Mouse (Mus musculus): ENCODE measurements around the gene Creb5. TPM values are rescaled to one million over a fixed set of nuclear protein-coding genes. Genes with fewer than 3 reads are reported as not detected.

The Creb5 gene
- polyA plus RNA-seq, 1 experiment from 2014 or later = 11.7 TPM

DNA sequence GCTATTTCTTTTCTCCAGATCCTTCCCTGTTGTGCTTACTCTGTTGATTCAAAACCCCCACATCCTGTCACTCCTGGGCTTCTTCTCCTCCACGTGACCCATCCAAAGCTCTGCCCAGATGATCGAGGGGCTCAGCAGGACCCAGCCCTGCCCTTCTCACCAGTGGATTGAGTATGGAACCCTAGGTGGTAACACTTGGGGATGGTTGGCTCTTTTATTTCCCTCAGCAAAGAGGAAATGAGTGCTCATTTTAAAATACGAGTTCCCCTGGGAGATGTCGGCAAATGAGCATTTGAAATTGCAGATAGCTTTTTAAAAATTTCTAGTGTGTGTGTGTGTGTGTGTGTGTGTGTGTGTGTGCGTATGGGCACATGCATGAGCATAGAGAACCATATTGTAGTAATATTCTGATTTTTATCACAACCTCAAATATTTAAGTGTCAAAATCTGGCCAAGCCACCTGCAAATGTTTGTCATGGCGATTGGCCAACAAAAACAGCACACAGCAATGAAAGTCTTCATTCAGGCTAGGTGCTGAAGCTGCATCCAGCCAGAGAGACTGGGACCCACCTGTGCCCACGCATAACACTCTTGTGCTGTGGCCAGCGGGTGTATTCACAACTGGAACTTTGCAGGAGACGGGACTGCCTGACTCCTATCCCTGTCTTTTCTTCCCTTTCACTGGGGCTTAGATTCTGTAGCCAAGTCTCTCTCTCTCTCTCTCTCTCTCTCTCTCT is 162.5 kb downstream of the Creb5 start:
- WGBS = 68% methylated on average over 9 of the region's 9 CpGs

GRCm38 (mm10) chr6:53450494-53450893 is 163.4 kb downstream of the Creb5 start:
- Histone ChIP-seq H3K36me3 (replicated peaks; ENCODE audit: control insufficient read depth, insufficient read depth, low read depth, low read length) (no peaks in the 10 kb centered on the region), H3K9ac (replicated peaks; ENCODE audit: low read length) (no peak overlapping the region), H3K27ac (replicated peaks; ENCODE audit: low read depth, low read length) (no peak overlapping the region), H3K4me1 (ENCODE audit: control insufficient read depth, insufficient read depth, low read length) (peaks cover 8% of the 10 kb centered on the region; the same call in 1 of the 2 replicates), H3K27me3 (ENCODE audit: control insufficient read depth, insufficient read depth, low read length) (no peaks in the 10 kb centered on the region), H3K9me3 (replicated peaks; ENCODE audit: control insufficient read depth, low read length) (no peaks in the 10 kb centered on the region), H3K4me2 (ENCODE audit: low read depth, low read length) (no peak overlapping the region), H3K4me3 (ENCODE audit: low read depth, low read length) (no peak overlapping the region)
- 56% methylated on average over 3 of the region's 3 CpGs for WGBS
- ATAC-seq (replicated peaks; ENCODE audit: insufficient number of reproducible peaks, low FRiP score, low TSS enrichment, low read depth) = no peak
- no peak for DNase-seq (ENCODE audit: low spot score)

More for the DNA sequence above, 162.5 kb downstream of the Creb5 start:
- Histone ChIP-seq H3K27me3 (ENCODE audit: control insufficient read depth, insufficient read depth, low read length) (no peaks in the 10 kb centered on the region), H3K36me3 (replicated peaks; ENCODE audit: control insufficient read depth, insufficient read depth, low read depth, low read length) (no peaks in the 10 kb centered on the region), H3K4me1 (ENCODE audit: control insufficient read depth, insufficient read depth, low read length) (peaks cover 8% of the 10 kb centered on the region; the same call in 1 of the 2 replicates), H3K4me3 (ENCODE audit: low read depth, low read length) (no peak overlapping the region), H3K27ac (replicated peaks; ENCODE audit: low read depth, low read length) (0 out of 2 replicates have a peak overlapping the region, but pooled peaks have one; percentile 24), H3K4me2 (ENCODE audit: low read depth, low read length) (no peak overlapping the region), H3K9me3 (replicated peaks; ENCODE audit: control insufficient read depth, low read length) (no peaks in the 10 kb centered on the region), H3K9ac (replicated peaks; ENCODE audit: low read length) (no peak overlapping the region)
- ATAC-seq (replicated peaks; ENCODE audit: insufficient number of reproducible peaks, low FRiP score, low TSS enrichment, low read depth) = no peak
- no peak for DNase-seq (ENCODE audit: low spot score)

- peak overlapping the region; percentile 43; the same call in 1 of the 2 replicates for H3K27ac ChIP-seq (replicated peaks; ENCODE audit: low read depth, low read length)
- no peak overlapping the region for H3K4me3 ChIP-seq (ENCODE audit: low read depth, low read length)
- ATAC-seq (replicated peaks; ENCODE audit: insufficient number of reproducible peaks, low FRiP score, low TSS enrichment, low read depth) (no peak), DNase-seq (ENCODE audit: low spot score) (peak; percentile 67)
- WGBS = 35% methylated on average over 6 of the region's 6 CpGs
- H3K9ac ChIP-seq (replicated peaks; ENCODE audit: low read length) = no peak overlapping the region
- no peaks in the 10 kb centered on the region for H3K9me3 ChIP-seq (replicated peaks; ENCODE audit: control insufficient read depth, low read length)
- no peaks in the 10 kb centered on the region for H3K36me3 ChIP-seq (replicated peaks; ENCODE audit: control insufficient read depth, insufficient read depth, low read depth, low read length)
- H3K27me3 ChIP-seq (ENCODE audit: control insufficient read depth, insufficient read depth, low read length) = no peaks in the 10 kb centered on the region
- peaks cover 8% of the 10 kb centered on the region; the same call in 1 of the 2 replicates for H3K4me1 ChIP-seq (ENCODE audit: control insufficient read depth, insufficient read depth, low read length)
- H3K4me2 ChIP-seq (ENCODE audit: low read depth, low read length) = no peak overlapping the region
Measured at GRCm38 (mm10) chr6:53452240-53452639, 165.2 kb downstream of the Creb5 start.

DNA sequence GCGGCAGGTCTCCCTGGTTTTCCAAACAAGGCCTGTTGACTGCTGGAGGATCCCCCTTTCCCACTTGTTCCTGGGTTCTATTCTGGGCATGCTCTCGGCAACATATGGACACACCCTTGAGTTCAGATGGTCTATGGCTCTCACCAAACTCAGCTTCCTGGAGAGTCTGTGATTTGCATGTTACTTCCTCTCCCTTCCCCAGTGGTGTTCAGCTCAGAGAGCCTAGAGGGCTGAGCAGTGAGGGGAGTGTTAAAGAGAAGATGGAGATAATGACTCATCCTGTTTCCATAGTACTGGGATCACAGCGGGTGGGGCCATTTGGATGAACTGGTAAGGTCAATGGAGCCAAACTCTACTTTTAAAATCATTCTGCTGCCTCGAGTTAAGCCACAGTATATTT is 168.4 kb downstream of the Creb5 start:
- DNase-seq (ENCODE audit: low spot score) (no peak), ATAC-seq (replicated peaks; ENCODE audit: insufficient number of reproducible peaks, low FRiP score, low TSS enrichment, low read depth) (no peak)
- 69% methylated on average over 4 of the region's 4 CpGs for WGBS
- Histone ChIP-seq H3K4me3 (ENCODE audit: low read depth, low read length) (no peak overlapping the region), H3K4me2 (ENCODE audit: low read depth, low read length) (no peak overlapping the region), H3K36me3 (replicated peaks; ENCODE audit: control insufficient read depth, insufficient read depth, low read depth, low read length) (no peaks in the 10 kb centered on the region), H3K27me3 (ENCODE audit: control insufficient read depth, insufficient read depth, low read length) (no peaks in the 10 kb centered on the region), H3K4me1 (ENCODE audit: control insufficient read depth, insufficient read depth, low read length) (peaks cover 8% of the 10 kb centered on the region; the same call in 1 of the 2 replicates), H3K9ac (replicated peaks; ENCODE audit: low read length) (no peak overlapping the region), H3K9me3 (replicated peaks; ENCODE audit: control insufficient read depth, low read length) (no peaks in the 10 kb centered on the region), H3K27ac (replicated peaks; ENCODE audit: low read depth, low read length) (no peak overlapping the region)

- H3K4me3 ChIP-seq (ENCODE audit: low read depth, low read length) = no peak overlapping the region
- H3K9ac ChIP-seq (replicated peaks; ENCODE audit: low read length) = no peak overlapping the region
- 90% methylated on average over 5 of the region's 5 CpGs for WGBS
- DNase-seq (ENCODE audit: low spot score) (no peak), ATAC-seq (replicated peaks; ENCODE audit: insufficient number of reproducible peaks, low FRiP score, low TSS enrichment, low read depth) (no peak)
- H3K4me1 ChIP-seq (ENCODE audit: control insufficient read depth, insufficient read depth, low read length) = peaks cover 8% of the 10 kb centered on the region; the same call in 1 of the 2 replicates
- H3K36me3 ChIP-seq (replicated peaks; ENCODE audit: control insufficient read depth, insufficient read depth, low read depth, low read length) = no peaks in the 10 kb centered on the region
- no peak overlapping the region for H3K4me2 ChIP-seq (ENCODE audit: low read depth, low read length)
- no peaks in the 10 kb centered on the region for H3K9me3 ChIP-seq (replicated peaks; ENCODE audit: control insufficient read depth, low read length)
- no peaks in the 10 kb centered on the region for H3K27me3 ChIP-seq (ENCODE audit: control insufficient read depth, insufficient read depth, low read length)
- H3K27ac ChIP-seq (replicated peaks; ENCODE audit: low read depth, low read length) = no peak overlapping the region
Measured at GRCm38 (mm10) chr6:53456111-53456510, 169.0 kb downstream of the Creb5 start.

- no peak overlapping the region for H3K4me2 ChIP-seq (ENCODE audit: low read depth, low read length)
- no peak overlapping the region for H3K27ac ChIP-seq (replicated peaks; ENCODE audit: low read depth, low read length)
Measured at GRCm38 (mm10) chr6:53459995-53460747, 173.1 kb downstream of the Creb5 start.

DNA sequence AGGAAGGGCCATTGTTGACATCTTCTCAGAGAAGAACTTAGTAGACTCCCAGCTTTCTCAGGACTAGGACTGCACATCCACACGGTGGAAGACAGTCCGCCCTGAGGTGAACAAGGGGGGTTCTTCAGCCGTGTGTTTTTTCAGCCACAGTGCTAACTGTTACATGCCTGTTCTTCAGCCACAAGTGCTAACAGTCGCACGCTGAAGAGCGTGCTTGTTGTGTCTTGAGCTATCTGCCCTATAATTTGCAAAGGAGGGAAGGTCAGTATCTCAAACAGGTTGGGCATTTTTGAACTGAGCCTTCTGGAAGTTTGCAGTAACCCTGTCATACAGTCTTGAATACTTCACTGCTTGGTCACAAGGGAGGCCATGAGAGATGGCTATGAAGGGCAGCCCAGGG is 174.0 kb downstream of the Creb5 start:
- Histone ChIP-seq H3K4me2 (ENCODE audit: low read depth, low read length) (no peak overlapping the region), H3K36me3 (replicated peaks; ENCODE audit: control insufficient read depth, insufficient read depth, low read depth, low read length) (no peaks in the 10 kb centered on the region), H3K4me3 (ENCODE audit: low read depth, low read length) (no peak overlapping the region), H3K27ac (replicated peaks; ENCODE audit: low read depth, low read length) (no peak overlapping the region), H3K4me1 (ENCODE audit: control insufficient read depth, insufficient read depth, low read length) (no peaks in the 10 kb centered on the region), H3K27me3 (ENCODE audit: control insufficient read depth, insufficient read depth, low read length) (no peaks in the 10 kb centered on the region), H3K9me3 (replicated peaks; ENCODE audit: control insufficient read depth, low read length) (no peaks in the 10 kb centered on the region), H3K9ac (replicated peaks; ENCODE audit: low read length) (no peak overlapping the region)
- WGBS = 83% methylated on average over 6 of the region's 6 CpGs
- DNase-seq (ENCODE audit: low spot score) (no peak), ATAC-seq (replicated peaks; ENCODE audit: insufficient number of reproducible peaks, low FRiP score, low TSS enrichment, low read depth) (no peak)

More at GRCm38 (mm10) chr6:53459995-53460747, 173.1 kb downstream of the Creb5 start:
- no peaks in the 10 kb centered on the region for H3K36me3 ChIP-seq (replicated peaks; ENCODE audit: control insufficient read depth, insufficient read depth, low read depth, low read length)
- no peaks in the 10 kb centered on the region for H3K27me3 ChIP-seq (ENCODE audit: control insufficient read depth, insufficient read depth, low read length)
- no peaks in the 10 kb centered on the region for H3K9me3 ChIP-seq (replicated peaks; ENCODE audit: control insufficient read depth, low read length)
- no peak overlapping the region for H3K4me3 ChIP-seq (ENCODE audit: low read depth, low read length)
- no peak overlapping the region for H3K9ac ChIP-seq (replicated peaks; ENCODE audit: low read length)
- H3K4me1 ChIP-seq (ENCODE audit: control insufficient read depth, insufficient read depth, low read length) = no peaks in the 10 kb centered on the region
- no peak for DNase-seq (ENCODE audit: low spot score)
- 88% methylated on average over 6 of the region's 6 CpGs for WGBS
- ATAC-seq (replicated peaks; ENCODE audit: insufficient number of reproducible peaks, low FRiP score, low TSS enrichment, low read depth) = no peak
